Mouse (Mus musculus) left cerebral cortex, postnatal 4 days (tissue): ENCODE measurements around the gene Selenov. TPM values are rescaled to one million over a fixed set of nuclear protein-coding genes. Genes with fewer than 3 reads are reported as not detected.

Experiments
- total RNA-seq, 2 experiments: library from RNA; stranded (reverse); gene quantifications; 2 replicates each; pipeline ENCODE4 v1.2.3; 2021

The Selenov gene
- total RNA-seq, 2 experiments from 2014 or later = 1.1 to 1.3 TPM

Other genes with a start within 250 kb of the Selenov start
- gene Psmc4, start 241.1 kb downstream of the Selenov start, total RNA-seq = 100 to 1,000 TPM; 139 to 142 TPM
- gene Fcgbp, start 219.9 kb downstream of the Selenov start, total RNA-seq = under 1 TPM in 1 of 2 experiments, not detected in 1; 0.10 TPM
- gene 9530053A07Rik, start 161.7 kb downstream of the Selenov start, total RNA-seq = not detected
- 100 to 1,000 TPM; 113 to 121 TPM for gene Fbl, start 121.5 kb downstream of the Selenov start, total RNA-seq
- 10 to 100 TPM; 27.9 TPM for gene Dyrk1b, start 111.7 kb downstream of the Selenov start, total RNA-seq
- 10 to 100 TPM; 73.3 to 78.0 TPM for gene Eid2, start 23.3 kb downstream of the Selenov start, total RNA-seq
- gene Eid2b, start 13.4 kb downstream of the Selenov start, total RNA-seq = 10 to 100 TPM; 44.2 to 46.9 TPM
- gene Dll3, start 11.1 kb upstream of the Selenov start, total RNA-seq = 1 to 10 TPM; 6.9 to 8.1 TPM
- gene Timm50, start 20.9 kb upstream of the Selenov start, total RNA-seq = 10 to 100 TPM; 59.7 to 66.7 TPM
- 100 to 1,000 TPM; 111 TPM for gene Supt5, start 47.6 kb upstream of the Selenov start, total RNA-seq
- 100 to 1,000 TPM; 913 to 959 TPM for gene Rps16, start 59.5 kb upstream of the Selenov start, total RNA-seq
- gene Plekhg2, start 81.4 kb upstream of the Selenov start, total RNA-seq = 10 to 100 TPM; 25.0 to 33.3 TPM
- 1 to 10 TPM; 1.9 to 2.3 TPM for gene Zfp36, start 89.1 kb upstream of the Selenov start, total RNA-seq
- 10 to 100 TPM; 18.6 to 19.7 TPM for gene Med29, start 101.5 kb upstream of the Selenov start, total RNA-seq
- gene Paf1, start 101.8 kb upstream of the Selenov start, total RNA-seq = 10 to 100 TPM; 77.7 to 86.8 TPM
- 1 to 10 TPM; 2.5 to 3.3 TPM for gene Gmfg, start 146.3 kb upstream of the Selenov start, total RNA-seq
- gene Lrfn1, start 160.8 kb upstream of the Selenov start, total RNA-seq = 100 to 1,000 TPM; 125 TPM
- not detected for gene Ifnl2, start 219.3 kb upstream of the Selenov start, total RNA-seq
- not detected for gene Ifnl3, start 231.7 kb upstream of the Selenov start, total RNA-seq
- not detected for gene Sycn, start 249.7 kb upstream of the Selenov start, total RNA-seq